Mouse (Mus musculus): ENCODE measurements around the gene Hsd11b1. TPM values are rescaled to one million over a fixed set of nuclear protein-coding genes. Genes with fewer than 3 reads are reported as not detected.
A peak's percentile ranks its signal among the peaks of the same experiment; 100 is the strongest.

Gene Hsd11b1
- polyA plus RNA-seq, 1 experiment from 2014 or later: not detected

GRCm38 (mm10) chr1:193229570-193229969 lies 34.3 kb downstream of the Hsd11b1 start:
- 95% methylated on average over 5 of the region's 5 CpGs for WGBS
- no peak for DNase-seq (ENCODE audit: low spot score)
- Histone ChIP-seq H3K4me1 (peaks cover 35% of the 10 kb centered on the region), H3K4me3 (no peak overlapping the region), H3K9me3 (replicated peaks) (no peaks in the 10 kb centered on the region), H3K27me3 (ENCODE audit: low read depth, poor library complexity, severe bottlenecking) (no peaks in the 10 kb centered on the region), H3K27ac (no peak overlapping the region), H3K36me3 (no peaks in the 10 kb centered on the region)

GRCm38 (mm10) chr1:193227537-193227936 lies 36.3 kb downstream of the Hsd11b1 start:
- Histone ChIP-seq H3K27ac (no peak overlapping the region), H3K36me3 (no peaks in the 10 kb centered on the region), H3K9me3 (replicated peaks) (no peaks in the 10 kb centered on the region), H3K4me1 (peaks cover 35% of the 10 kb centered on the region), H3K4me3 (no peak overlapping the region), H3K27me3 (ENCODE audit: low read depth, poor library complexity, severe bottlenecking) (no peaks in the 10 kb centered on the region)
- no peak for DNase-seq (ENCODE audit: low spot score)
- 64% methylated on average over 4 of the region's 4 CpGs for WGBS

GRCm38 (mm10) chr1:193226724-193227522 lies 37.0 kb downstream of the Hsd11b1 start:
- H3K27ac ChIP-seq: peak overlapping the region; percentile 42
- WGBS: 31% methylated on average over 7 of the region's 7 CpGs
- H3K36me3 ChIP-seq: no peaks in the 10 kb centered on the region
- H3K9me3 ChIP-seq (replicated peaks): no peaks in the 10 kb centered on the region
- no peaks in the 10 kb centered on the region for H3K27me3 ChIP-seq (ENCODE audit: low read depth, poor library complexity, severe bottlenecking)
- no peak overlapping the region for H3K4me3 ChIP-seq
- DNase-seq (ENCODE audit: low spot score): no peak
- peaks cover 35% of the 10 kb centered on the region for H3K4me1 ChIP-seq

GRCm38 (mm10) chr1:193226114-193226513 lies 37.8 kb downstream of the Hsd11b1 start:
- peaks cover 35% of the 10 kb centered on the region for H3K4me1 ChIP-seq
- no peak overlapping the region for H3K27ac ChIP-seq
- no peak overlapping the region for H3K4me3 ChIP-seq
- WGBS: 85% methylated on average over 4 of the region's 4 CpGs
- H3K9me3 ChIP-seq (replicated peaks): no peaks in the 10 kb centered on the region
- H3K36me3 ChIP-seq: no peaks in the 10 kb centered on the region
- no peak for DNase-seq (ENCODE audit: low spot score)
- H3K27me3 ChIP-seq (ENCODE audit: low read depth, poor library complexity, severe bottlenecking): no peaks in the 10 kb centered on the region

GRCm38 (mm10) chr1:193225531-193225930 lies 38.3 kb downstream of the Hsd11b1 start:
- Histone ChIP-seq H3K36me3 (no peaks in the 10 kb centered on the region), H3K27ac (no peak overlapping the region), H3K9me3 (replicated peaks) (no peaks in the 10 kb centered on the region), H3K4me1 (peaks cover 35% of the 10 kb centered on the region), H3K4me3 (no peak overlapping the region), H3K27me3 (ENCODE audit: low read depth, poor library complexity, severe bottlenecking) (no peaks in the 10 kb centered on the region)
- WGBS: 17% methylated on average over 3 of the region's 3 CpGs
- no peak for DNase-seq (ENCODE audit: low spot score)

GRCm38 (mm10) chr1:193220408-193220807 lies 43.5 kb downstream of the Hsd11b1 start:
- no peaks in the 10 kb centered on the region for H3K36me3 ChIP-seq
- H3K4me1 ChIP-seq: peaks cover 4% of the 10 kb centered on the region
- no peak overlapping the region for H3K4me3 ChIP-seq
- DNase-seq (ENCODE audit: low spot score): no peak
- no peaks in the 10 kb centered on the region for H3K9me3 ChIP-seq (replicated peaks)
- no peaks in the 10 kb centered on the region for H3K27me3 ChIP-seq (ENCODE audit: low read depth, poor library complexity, severe bottlenecking)
- H3K27ac ChIP-seq: no peak overlapping the region
- 82% methylated on average over 5 of the region's 5 CpGs for WGBS

- WGBS: 75% methylated on average over 3 of the region's 3 CpGs
- H3K36me3 ChIP-seq: no peaks in the 10 kb centered on the region
- H3K27ac ChIP-seq: no peak overlapping the region
- no peaks in the 10 kb centered on the region for H3K9me3 ChIP-seq (replicated peaks)
- no peak for DNase-seq (ENCODE audit: low spot score)
- H3K27me3 ChIP-seq (ENCODE audit: low read depth, poor library complexity, severe bottlenecking): no peaks in the 10 kb centered on the region
- H3K4me1 ChIP-seq: no peaks in the 10 kb centered on the region
- H3K4me3 ChIP-seq: no peak overlapping the region
Observed at GRCm38 (mm10) chr1:193216000-193216399, 47.9 kb downstream of the Hsd11b1 start.

GRCm38 (mm10) chr1:193214053-193214452 lies 49.8 kb downstream of the Hsd11b1 start:
- H3K27me3 ChIP-seq (ENCODE audit: low read depth, poor library complexity, severe bottlenecking): no peaks in the 10 kb centered on the region
- no peak overlapping the region for H3K27ac ChIP-seq
- H3K36me3 ChIP-seq: no peaks in the 10 kb centered on the region
- WGBS: 81% methylated on average over 5 of the region's 5 CpGs
- H3K9me3 ChIP-seq (replicated peaks): no peaks in the 10 kb centered on the region
- no peaks in the 10 kb centered on the region for H3K4me1 ChIP-seq
- DNase-seq (ENCODE audit: low spot score): no peak
- no peak overlapping the region for H3K4me3 ChIP-seq

GRCm38 (mm10) chr1:193211371-193211770 lies 52.5 kb downstream of the Hsd11b1 start:
- H3K4me3 ChIP-seq: no peak overlapping the region
- H3K36me3 ChIP-seq: no peaks in the 10 kb centered on the region
- no peaks in the 10 kb centered on the region for H3K27me3 ChIP-seq (ENCODE audit: low read depth, poor library complexity, severe bottlenecking)
- no peaks in the 10 kb centered on the region for H3K9me3 ChIP-seq (replicated peaks)
- no peak overlapping the region for H3K27ac ChIP-seq
- no peaks in the 10 kb centered on the region for H3K4me1 ChIP-seq
- 74% methylated on average over 5 of the region's 5 CpGs for WGBS
- DNase-seq (ENCODE audit: low spot score): no peak

GRCm38 (mm10) chr1:193208178-193208577 lies 55.7 kb downstream of the Hsd11b1 start:
- 45% methylated on average over 2 of the region's 2 CpGs for WGBS
- no peaks in the 10 kb centered on the region for H3K36me3 ChIP-seq
- DNase-seq (ENCODE audit: low spot score): peak; percentile 55
- H3K27ac ChIP-seq: no peak overlapping the region
- no peaks in the 10 kb centered on the region for H3K9me3 ChIP-seq (replicated peaks)
- H3K4me3 ChIP-seq: no peak overlapping the region
- H3K27me3 ChIP-seq (ENCODE audit: low read depth, poor library complexity, severe bottlenecking): no peaks in the 10 kb centered on the region
- no peaks in the 10 kb centered on the region for H3K4me1 ChIP-seq

- WGBS: 91% methylated on average over 3 of the region's 3 CpGs
- DNase-seq (ENCODE audit: low spot score): no peak
- Histone ChIP-seq H3K27me3 (ENCODE audit: low read depth, poor library complexity, severe bottlenecking) (no peaks in the 10 kb centered on the region), H3K4me1 (no peaks in the 10 kb centered on the region), H3K4me3 (no peak within 1 kb of the TSS), H3K36me3 (no peaks in the 10 kb centered on the region), H3K27ac (no peak within 1 kb of the TSS), H3K9me3 (replicated peaks) (no peaks in the 10 kb centered on the region)
Observed at GRCm38 (mm10) chr1:193207503-193207902, 56.4 kb downstream of the Hsd11b1 start, which contains the start of gene Lamb3. Gene Lamb3 (plus strand): TSS chr1:193207699.

GRCm38 (mm10) chr1:193205431-193205830 lies 58.4 kb downstream of the Hsd11b1 start:
- Histone ChIP-seq H3K27ac (no peak overlapping the region), H3K27me3 (ENCODE audit: low read depth, poor library complexity, severe bottlenecking) (no peaks in the 10 kb centered on the region), H3K9me3 (replicated peaks) (no peaks in the 10 kb centered on the region), H3K36me3 (no peaks in the 10 kb centered on the region), H3K4me1 (0 out of 2 replicates have a peak, but pooled peaks cover 6% of the 10 kb centered on the region), H3K4me3 (no peak overlapping the region)
- DNase-seq (ENCODE audit: low spot score): no peak
- 94% methylated on average over 2 of the region's 2 CpGs for WGBS

GRCm38 (mm10) chr1:193203821-193204220 lies 60.1 kb downstream of the Hsd11b1 start:
- no peaks in the 10 kb centered on the region for H3K27me3 ChIP-seq (ENCODE audit: low read depth, poor library complexity, severe bottlenecking)
- 0 out of 2 replicates have a peak, but pooled peaks cover 6% of the 10 kb centered on the region for H3K4me1 ChIP-seq
- H3K4me3 ChIP-seq: no peak overlapping the region
- H3K27ac ChIP-seq: no peak overlapping the region
- H3K36me3 ChIP-seq: no peaks in the 10 kb centered on the region
- no peak for DNase-seq (ENCODE audit: low spot score)
- 50% methylated on average over 2 of the region's 2 CpGs for WGBS
- H3K9me3 ChIP-seq (replicated peaks): no peaks in the 10 kb centered on the region

All from limb, embryonic 10.5 days (tissue).